Mouse (Mus musculus) kidney, embryonic 16.5 days (tissue): ENCODE measurements around the gene 1810046K07Rik. TPM values are rescaled to one million over a fixed set of nuclear protein-coding genes. Genes with fewer than 3 reads are reported as not detected.

Source experiments
- ATAC-seq: fragments of 200-750 bp; cut with Nextera tagmentation; 2 replicates; pipeline ENCODE4 v1.8.0; 2017; ENCODE audit warnings: moderate TSS enrichment; ENCODE audit not compliant: low FRiP score, low TSS enrichment
- H3K27ac ChIP-seq: fragments of 300-500 bp; sonication (generic); 2 replicates; pipeline ENCODE4 v1.5.1; 2014; ENCODE audit warnings: low read length
- H3K27me3 ChIP-seq: fragments of 300-500 bp; sonication (generic); 2 replicates; pipeline ENCODE4 v1.6.1; 2014; ENCODE audit warnings: low read length, control low read depth, mixed read lengths; ENCODE audit not compliant: insufficient read depth
- H3K36me3 ChIP-seq: fragments of 300-500 bp; sonication (generic); 2 replicates; pipeline ENCODE4 v1.6.1; 2014; ENCODE audit warnings: low read length, control low read depth, mixed read lengths; ENCODE audit not compliant: insufficient read depth
- H3K4me1 ChIP-seq: fragments of 300-500 bp; sonication (generic); 2 replicates; pipeline ENCODE4 v1.6.1; 2014; ENCODE audit warnings: low read length, control low read depth, mixed read lengths; ENCODE audit not compliant: insufficient read depth
- H3K4me2 ChIP-seq: fragments of 300-500 bp; sonication (generic); replicated peaks from 2 replicates; pipeline ENCODE4 v1.6.1; 2014; ENCODE audit warnings: low read depth, low read length
- H3K4me3 ChIP-seq: fragments of 300-500 bp; sonication (generic); 2 replicates; pipeline ENCODE4 v1.5.1; 2014; ENCODE audit warnings: mild to moderate bottlenecking, low read length
- H3K9ac ChIP-seq: fragments of 300-500 bp; sonication (generic); replicated peaks from 2 replicates; pipeline ENCODE4 v1.6.1; 2014; ENCODE audit warnings: low read length
- H3K9me3 ChIP-seq: fragments of 300-500 bp; sonication (generic); 2 replicates; pipeline ENCODE4 v1.6.1; 2016; ENCODE audit warnings: low read length, control low read depth
- WGBS: fragments of 180-500 bp; shearing (Covaris S2); extraction: QIAGEN DNeasy Blood & Tissue Kit; methylation state at CpG from one replicate; pipeline ENCODE4 v1.1.7; 2014; 5-methylcytosine and 5-hydroxymethylcytosine counted together
- polyA plus RNA-seq: library from polyadenylated mRNA; unstranded; fragments of >200 nt; fragmentation: Nextera tagmentation; extraction: Ambion mirVana; gene quantifications from 2 replicates; pipeline ENCODE4 v1.2.1, GENCODE M21; 2015

The 1810046K07Rik gene
- polyA plus RNA-seq, 1 experiment from 2014 or later = not detected

GRCm38 (mm10) chr9:51327555-51327903 is 1.2 kb downstream of the 1810046K07Rik start:
- Histone ChIP-seq H3K27me3 (no peaks in the 10 kb centered on the region), H3K4me2 (no peak overlapping the region), H3K9ac (no peak overlapping the region), H3K27ac (no peak overlapping the region), H3K9me3 (no peaks in the 10 kb centered on the region), H3K36me3 (no peaks in the 10 kb centered on the region), H3K4me1 (no peaks in the 10 kb centered on the region), H3K4me3 (no peak overlapping the region)
- no peak for ATAC-seq
- WGBS = 71% methylated on average over 5 of the region's 5 CpGs

- Histone ChIP-seq H3K9me3 (no peaks in the 10 kb centered on the region), H3K36me3 (no peaks in the 10 kb centered on the region), H3K27me3 (no peaks in the 10 kb centered on the region), H3K9ac (no peak overlapping the region), H3K4me2 (no peak overlapping the region), H3K4me1 (no peaks in the 10 kb centered on the region), H3K27ac (no peak overlapping the region), H3K4me3 (no peak overlapping the region)
- WGBS = 75% methylated on average over 11 of the region's 11 CpGs
- ATAC-seq = no peak
Measured at GRCm38 (mm10) chr9:51326619-51327554, 1.8 kb downstream of the 1810046K07Rik start.

DNA sequence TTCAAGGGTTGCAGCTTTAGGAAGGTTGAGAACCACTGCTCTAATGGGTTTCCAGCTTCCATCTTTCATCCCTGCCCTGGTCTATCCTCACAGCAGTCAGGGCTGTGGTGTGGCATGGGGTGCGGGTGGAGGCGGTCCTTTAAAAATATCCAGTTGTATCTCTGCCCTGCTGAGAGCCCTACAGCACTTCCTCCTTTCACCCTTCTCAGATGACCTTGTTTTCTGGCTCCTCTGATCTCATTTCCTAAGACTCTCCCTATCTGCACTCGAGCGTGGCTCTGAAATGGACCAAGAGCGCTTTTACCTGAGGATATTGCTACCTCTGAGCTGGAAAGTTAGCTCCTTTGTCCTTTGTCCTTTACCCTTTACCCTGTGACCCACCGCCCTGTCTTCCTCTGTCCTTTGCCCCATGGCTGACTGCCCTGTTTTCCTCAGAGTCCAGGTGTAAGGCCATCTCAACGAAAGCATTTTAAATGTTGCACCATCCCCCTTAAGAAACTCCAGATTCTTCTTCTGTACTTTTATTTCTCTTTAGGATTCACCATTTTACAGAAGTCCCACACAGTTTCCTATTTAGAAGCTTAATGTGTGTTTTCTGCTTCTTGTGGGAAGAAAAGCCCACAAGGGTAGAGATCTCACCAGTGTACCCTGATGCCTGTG is 4.2 kb downstream of the 1810046K07Rik start:
- H3K27me3 ChIP-seq = no peaks in the 10 kb centered on the region
- no peak overlapping the region for H3K27ac ChIP-seq
- H3K4me3 ChIP-seq = no peak overlapping the region
- H3K4me2 ChIP-seq = no peak overlapping the region
- no peak for ATAC-seq
- no peaks in the 10 kb centered on the region for H3K9me3 ChIP-seq
- 63% methylated on average over 7 of the region's 7 CpGs for WGBS
- no peaks in the 10 kb centered on the region for H3K36me3 ChIP-seq
- H3K9ac ChIP-seq = no peak overlapping the region
- no peaks in the 10 kb centered on the region for H3K4me1 ChIP-seq

DNA sequence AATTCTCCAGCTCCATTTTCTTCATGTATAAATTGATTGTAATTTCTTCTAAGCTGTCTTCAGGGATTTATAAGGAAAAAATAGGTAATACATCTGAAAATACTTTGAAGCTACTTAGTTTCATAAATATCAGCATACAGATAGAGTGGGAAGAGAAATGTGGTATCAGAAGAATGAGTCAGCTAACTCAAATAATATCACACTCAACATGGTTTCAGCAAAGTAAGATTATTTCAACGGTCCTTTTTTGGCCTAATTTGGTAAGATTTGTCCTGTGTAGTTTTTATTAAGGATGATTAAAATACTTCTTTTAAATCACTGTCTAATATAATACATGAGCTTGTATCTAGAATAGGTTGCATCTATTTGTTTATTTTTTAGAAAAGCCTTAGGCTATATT is 8.6 kb downstream of the 1810046K07Rik start:
- no peak for ATAC-seq
- 95% methylated on average over 1 of the region's 1 CpGs for WGBS

DNA sequence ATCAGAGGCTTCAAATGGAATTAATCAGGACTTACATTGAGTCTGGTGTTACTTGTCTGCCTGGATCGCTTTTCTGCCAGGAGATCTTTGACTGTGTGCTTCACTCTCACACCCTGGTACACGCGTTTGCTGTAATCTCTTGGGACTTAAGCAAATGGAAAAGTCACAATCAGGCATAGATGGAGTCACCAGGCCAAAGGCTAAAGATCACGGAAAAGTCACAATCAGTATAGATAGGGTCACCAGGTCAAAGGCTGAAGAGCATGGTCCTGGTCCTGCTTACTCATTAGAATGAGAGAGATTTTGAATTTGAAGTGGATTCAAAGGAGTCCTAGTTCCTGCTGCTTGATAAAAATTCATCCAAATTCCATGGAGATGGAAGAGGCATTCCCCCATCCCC is 10.5 kb downstream of the 1810046K07Rik start:
- 89% methylated on average over 4 of the region's 4 CpGs for WGBS
- H3K27ac ChIP-seq = no peak overlapping the region

More for the DNA sequence above, 8.6 kb downstream of the 1810046K07Rik start:
- Histone ChIP-seq H3K9me3 (no peaks in the 10 kb centered on the region), H3K36me3 (no peaks in the 10 kb centered on the region), H3K4me3 (no peak overlapping the region), H3K27ac (no peak overlapping the region), H3K9ac (no peak overlapping the region), H3K4me2 (no peak overlapping the region), H3K27me3 (no peaks in the 10 kb centered on the region), H3K4me1 (no peaks in the 10 kb centered on the region)

GRCm38 (mm10) chr9:51317322-51317721 is 11.4 kb downstream of the 1810046K07Rik start:
- H3K27ac ChIP-seq = no peak overlapping the region
- no peak overlapping the region for H3K4me2 ChIP-seq
- H3K27me3 ChIP-seq = no peaks in the 10 kb centered on the region
- 93% methylated on average over 4 of the region's 4 CpGs for WGBS
- H3K4me1 ChIP-seq = 0 out of 2 replicates have a peak, but pooled peaks cover 3% of the 10 kb centered on the region
- no peaks in the 10 kb centered on the region for H3K36me3 ChIP-seq
- ATAC-seq = no peak
- H3K9ac ChIP-seq = no peak overlapping the region
- no peaks in the 10 kb centered on the region for H3K9me3 ChIP-seq
- no peak overlapping the region for H3K4me3 ChIP-seq

More for the DNA sequence above, 10.5 kb downstream of the 1810046K07Rik start:
- no peak overlapping the region for H3K9ac ChIP-seq
- H3K36me3 ChIP-seq = no peaks in the 10 kb centered on the region
- no peaks in the 10 kb centered on the region for H3K4me1 ChIP-seq
- no peaks in the 10 kb centered on the region for H3K9me3 ChIP-seq
- no peak for ATAC-seq
- no peak overlapping the region for H3K4me3 ChIP-seq
- no peaks in the 10 kb centered on the region for H3K27me3 ChIP-seq
- H3K4me2 ChIP-seq = no peak overlapping the region

- Histone ChIP-seq H3K9ac (no peak overlapping the region), H3K9me3 (no peaks in the 10 kb centered on the region), H3K27me3 (no peaks in the 10 kb centered on the region), H3K27ac (no peak overlapping the region), H3K4me3 (no peak overlapping the region), H3K4me1 (0 out of 2 replicates have a peak, but pooled peaks cover 3% of the 10 kb centered on the region), H3K4me2 (no peak overlapping the region), H3K36me3 (no peaks in the 10 kb centered on the region)
- ATAC-seq = no peak
- 70% methylated on average over 6 of the region's 6 CpGs for WGBS
Measured at GRCm38 (mm10) chr9:51315402-51316063, 13.2 kb downstream of the 1810046K07Rik start.

GRCm38 (mm10) chr9:51312554-51313317 is 16.0 kb downstream of the 1810046K07Rik start:
- H3K9me3 ChIP-seq = no peaks in the 10 kb centered on the region
- H3K27me3 ChIP-seq = no peaks in the 10 kb centered on the region
- peak overlapping the region; percentile 8 for H3K4me2 ChIP-seq
- no peak overlapping the region for H3K4me3 ChIP-seq
- H3K4me1 ChIP-seq = 0 out of 2 replicates have a peak, but pooled peaks cover 3% of the 10 kb centered on the region
- no peaks in the 10 kb centered on the region for H3K36me3 ChIP-seq
- peak; percentile 61; the same call in 1 of the 2 replicates for ATAC-seq
- no peak overlapping the region for H3K9ac ChIP-seq
- 36% methylated on average over 18 of the region's 18 CpGs for WGBS
- no peak overlapping the region for H3K27ac ChIP-seq

DNA sequence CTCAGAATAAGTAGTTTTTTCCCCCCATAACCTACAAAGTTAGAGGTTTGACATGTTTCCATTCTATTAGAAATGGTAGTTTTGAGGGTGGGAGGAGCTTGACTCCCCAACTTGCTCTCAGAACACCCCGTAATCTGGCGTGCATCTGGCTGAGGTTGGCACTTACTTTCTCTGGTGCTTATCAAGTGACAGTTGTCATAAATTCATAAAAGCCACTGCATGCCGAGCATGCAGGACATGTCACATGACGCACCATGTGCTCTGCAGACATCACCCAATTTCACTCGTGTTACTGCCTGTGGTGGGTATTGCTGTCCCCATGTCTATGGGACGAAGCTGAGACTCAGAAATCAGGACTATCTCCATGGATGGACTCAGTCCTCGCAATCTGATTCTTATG is 18.2 kb downstream of the 1810046K07Rik start:
- Histone ChIP-seq H3K27me3 (no peaks in the 10 kb centered on the region), H3K4me3 (no peak overlapping the region), H3K9ac (no peak overlapping the region), H3K4me2 (no peak overlapping the region), H3K36me3 (no peaks in the 10 kb centered on the region), H3K9me3 (no peaks in the 10 kb centered on the region), H3K4me1 (0 out of 2 replicates have a peak, but pooled peaks cover 3% of the 10 kb centered on the region), H3K27ac (no peak overlapping the region)
- ATAC-seq = no peak
- WGBS = 84% methylated on average over 7 of the region's 7 CpGs
